Mouse (Mus musculus) midbrain, embryonic 16.5 days (tissue): ENCODE measurements at regions not wholly inside any gene's neighbourhood (a gene's known extent, or its start where the extent isn't known, plus 50 kb on each side); places are given as distances from the start of the nearest gene placed in this dataset.

ENCODE experiments used
- ATAC-seq: fragments of 200-750 bp; cut with Nextera tagmentation; 2 replicates; pipeline ENCODE4 v1.8.0; 2017; ENCODE audit warnings: moderate TSS enrichment
- H3K27ac ChIP-seq: fragments of 300-500 bp; sonication (generic); 2 replicates; pipeline ENCODE4 v1.5.1; 2014; ENCODE audit warnings: mild to moderate bottlenecking, low read length, mixed read lengths
- H3K27me3 ChIP-seq: fragments of 300-500 bp; sonication (generic); 2 replicates; pipeline ENCODE4 v1.6.1; 2014; ENCODE audit warnings: low read depth, low read length, mixed read lengths; ENCODE audit not compliant: control insufficient read depth, insufficient read depth
- H3K36me3 ChIP-seq: fragments of 300-500 bp; sonication (generic); 2 replicates; pipeline ENCODE4 v1.6.1; 2014; ENCODE audit warnings: mild to moderate bottlenecking, low read length, moderate library complexity, mixed read lengths; ENCODE audit not compliant: control insufficient read depth, insufficient read depth
- H3K4me1 ChIP-seq: fragments of 300-500 bp; sonication (generic); 2 replicates; pipeline ENCODE4 v1.6.1; 2014; ENCODE audit warnings: mild to moderate bottlenecking, low read length, mixed read lengths; ENCODE audit not compliant: control insufficient read depth, insufficient read depth
- H3K4me2 ChIP-seq: fragments of 300-500 bp; sonication (generic); 2 replicates; pipeline ENCODE4 v1.6.1; 2014; ENCODE audit warnings: mild to moderate bottlenecking, low read length, mixed read lengths
- H3K4me3 ChIP-seq: fragments of 300-500 bp; sonication (generic); 2 replicates; pipeline ENCODE4 v1.5.1; 2014; ENCODE audit warnings: low read depth, mild to moderate bottlenecking, low read length, moderate library complexity, mixed read lengths
- H3K9ac ChIP-seq: fragments of 300-500 bp; sonication (generic); 2 replicates; pipeline ENCODE4 v1.6.1; 2014; ENCODE audit warnings: low read depth, low read length, mixed read lengths
- H3K9me3 ChIP-seq: fragments of 300-500 bp; sonication (generic); replicated peaks from 2 replicates; pipeline ENCODE4 v1.6.1; 2014; ENCODE audit warnings: mild to moderate bottlenecking, low read length, mixed read lengths; ENCODE audit not compliant: control insufficient read depth, poor library complexity, severe bottlenecking
- WGBS: fragments of 180-500 bp; shearing (Covaris S2); extraction: QIAGEN DNeasy Blood & Tissue Kit; methylation state at CpG from one replicate; pipeline ENCODE4 v1.1.7; 2014; 5-methylcytosine and 5-hydroxymethylcytosine counted together

GRCm38 (mm10) chr15:88120376-88120775, 479.7 kb upstream of the Zdhhc25 start:
- ATAC-seq, result no peak

GRCm38 (mm10) chr15:88123907-88124523, 476.1 kb upstream of the Zdhhc25 start:
- WGBS, result 70% methylated on average over 24 of the region's 24 CpGs
- ATAC-seq, result peak; percentile 58; the same call in 1 of the 2 replicates
- H3K9ac ChIP-seq, result no peak overlapping the region
- H3K27ac ChIP-seq, result no peak overlapping the region
- no peaks in the 10 kb centered on the region for H3K36me3 ChIP-seq
- H3K27me3 ChIP-seq, result no peaks in the 10 kb centered on the region; the same call in 1 of the 2 replicates
- H3K4me2 ChIP-seq, result no peak overlapping the region
- H3K4me3 ChIP-seq, result no peak overlapping the region
- H3K9me3 ChIP-seq, result no peaks in the 10 kb centered on the region
- H3K4me1 ChIP-seq, result peaks cover 7% of the 10 kb centered on the region; the same call in 1 of the 2 replicates

More at GRCm38 (mm10) chr15:88120376-88120775, 479.7 kb upstream of the Zdhhc25 start:
- no peak overlapping the region for H3K4me3 ChIP-seq
- peaks cover 7% of the 10 kb centered on the region; the same call in 1 of the 2 replicates for H3K4me1 ChIP-seq
- no peaks in the 10 kb centered on the region for H3K36me3 ChIP-seq
- H3K27ac ChIP-seq, result no peak overlapping the region
- 51% methylated on average over 5 of the region's 5 CpGs for WGBS
- H3K4me2 ChIP-seq, result no peak overlapping the region
- no peak overlapping the region for H3K9ac ChIP-seq
- no peaks in the 10 kb centered on the region for H3K9me3 ChIP-seq
- H3K27me3 ChIP-seq, result no peaks in the 10 kb centered on the region

- Histone ChIP-seq H3K4me2 (no peak overlapping the region), H3K36me3 (no peaks in the 10 kb centered on the region), H3K27ac (no peak overlapping the region), H3K9ac (no peak overlapping the region), H3K4me3 (no peak overlapping the region), H3K9me3 (no peaks in the 10 kb centered on the region), H3K4me1 (no peaks in the 10 kb centered on the region; the same call in 1 of the 2 replicates), H3K27me3 (no peaks in the 10 kb centered on the region)
- 49% methylated on average over 7 of the region's 7 CpGs for WGBS
- ATAC-seq, result no peak
Measured at GRCm38 (mm10) chr15:88146118-88146517, 454.0 kb upstream of the Zdhhc25 start.

GRCm38 (mm10) chr15:88151199-88151598, 448.9 kb upstream of the Zdhhc25 start:
- H3K27me3 ChIP-seq, result no peaks in the 10 kb centered on the region
- H3K4me2 ChIP-seq, result no peak overlapping the region
- no peaks in the 10 kb centered on the region for H3K9me3 ChIP-seq
- 83% methylated on average over 6 of the region's 6 CpGs for WGBS
- no peak overlapping the region for H3K9ac ChIP-seq
- H3K27ac ChIP-seq, result no peak overlapping the region
- H3K36me3 ChIP-seq, result no peaks in the 10 kb centered on the region
- no peaks in the 10 kb centered on the region for H3K4me1 ChIP-seq
- no peak for ATAC-seq
- H3K4me3 ChIP-seq, result no peak overlapping the region

- H3K36me3 ChIP-seq, result no peaks in the 10 kb centered on the region
- H3K27ac ChIP-seq, result peak overlapping the region; percentile 60; the same call in 1 of the 2 replicates
- no peak overlapping the region for H3K9ac ChIP-seq
- no peak overlapping the region for H3K4me2 ChIP-seq
- 65% methylated on average over 2 of the region's 2 CpGs for WGBS
- no peak for ATAC-seq
- no peaks in the 10 kb centered on the region for H3K9me3 ChIP-seq
- H3K27me3 ChIP-seq, result no peaks in the 10 kb centered on the region
- peaks cover 5% of the 10 kb centered on the region; the same call in 1 of the 2 replicates for H3K4me1 ChIP-seq
- H3K4me3 ChIP-seq, result no peak overlapping the region
Measured at GRCm38 (mm10) chr15:88159618-88160170, 440.4 kb upstream of the Zdhhc25 start.

- Histone ChIP-seq H3K27ac (no peak overlapping the region), H3K9ac (no peak overlapping the region), H3K4me3 (no peak overlapping the region), H3K36me3 (no peaks in the 10 kb centered on the region), H3K4me2 (no peak overlapping the region), H3K4me1 (peaks cover 5% of the 10 kb centered on the region; the same call in 1 of the 2 replicates), H3K9me3 (no peaks in the 10 kb centered on the region), H3K27me3 (no peaks in the 10 kb centered on the region)
- no peak for ATAC-seq
- 85% methylated on average over 4 of the region's 4 CpGs for whole genome bisulfite sequencing
Measured at GRCm38 (mm10) chr15:88160291-88160690, 439.8 kb upstream of the Zdhhc25 start.

- Histone ChIP-seq H3K27ac (no peak overlapping the region), H3K4me2 (no peak overlapping the region), H3K27me3 (no peaks in the 10 kb centered on the region), H3K9me3 (no peaks in the 10 kb centered on the region), H3K4me1 (peaks cover 5% of the 10 kb centered on the region; the same call in 1 of the 2 replicates), H3K36me3 (no peaks in the 10 kb centered on the region), H3K4me3 (no peak overlapping the region), H3K9ac (no peak overlapping the region)
- WGBS, result 39% methylated on average over 3 of the region's 3 CpGs
- ATAC-seq, result no peak
Measured at GRCm38 (mm10) chr15:88163438-88163837, 436.7 kb upstream of the Zdhhc25 start.

GRCm38 (mm10) chr15:88174326-88174725, 425.8 kb upstream of the Zdhhc25 start:
- WGBS, result 35% methylated on average over 3 of the region's 3 CpGs
- Histone ChIP-seq H3K4me2 (no peak overlapping the region), H3K27me3 (no peaks in the 10 kb centered on the region), H3K9ac (no peak overlapping the region), H3K9me3 (no peaks in the 10 kb centered on the region), H3K4me1 (no peaks in the 10 kb centered on the region), H3K27ac (no peak overlapping the region), H3K4me3 (no peak overlapping the region), H3K36me3 (no peaks in the 10 kb centered on the region)
- no peak for ATAC-seq

GRCm38 (mm10) chr15:88175991-88176390, 424.1 kb upstream of the Zdhhc25 start:
- 72% methylated on average over 3 of the region's 3 CpGs for WGBS
- no peaks in the 10 kb centered on the region for H3K9me3 ChIP-seq
- no peak overlapping the region for H3K4me2 ChIP-seq
- no peak overlapping the region for H3K4me3 ChIP-seq
- H3K27me3 ChIP-seq, result no peaks in the 10 kb centered on the region
- H3K4me1 ChIP-seq, result 0 out of 2 replicates have a peak, but pooled peaks cover 2% of the 10 kb centered on the region
- ATAC-seq, result no peak
- H3K36me3 ChIP-seq, result no peaks in the 10 kb centered on the region
- no peak overlapping the region for H3K27ac ChIP-seq
- no peak overlapping the region for H3K9ac ChIP-seq
